Mouse (Mus musculus) T-helper 2 cell (primary cell): Measurements from ENCODE around the gene Dync2li1.

Experiments used
- in situ Hi-C: fragments of 300-600 bp; cut with MboI, MseI; formaldehyde crosslinking; loops from one replicate; pipeline ENCODE4 v1.15.1; 2025; ENCODE audit warnings: high pct_unique_total_duplicates

The Dync2li1 gene

GRCm38 (mm10) chr17:84626276-84626856, at the start of gene Dync2li1:
Dync2li1 (plus strand) TSS chr17:84626496.
- in situ Hi-C loops: no loop called here

- in situ Hi-C loops: no loop called here
Measured at GRCm38 (mm10) chr17:84576621-84577293, 49.5 kb upstream of the Dync2li1 start.

GRCm38 (mm10) chr17:84579249-84579648, 47.0 kb upstream of the Dync2li1 start:
- in situ Hi-C loops: no loop called here

- in situ Hi-C loops: no loop called here
Measured at GRCm38 (mm10) chr17:84579817-84580216, 46.5 kb upstream of the Dync2li1 start.

GRCm38 (mm10) chr17:84580821-84581220, 45.5 kb upstream of the Dync2li1 start:
- in situ Hi-C loops: no loop called here

DNA sequence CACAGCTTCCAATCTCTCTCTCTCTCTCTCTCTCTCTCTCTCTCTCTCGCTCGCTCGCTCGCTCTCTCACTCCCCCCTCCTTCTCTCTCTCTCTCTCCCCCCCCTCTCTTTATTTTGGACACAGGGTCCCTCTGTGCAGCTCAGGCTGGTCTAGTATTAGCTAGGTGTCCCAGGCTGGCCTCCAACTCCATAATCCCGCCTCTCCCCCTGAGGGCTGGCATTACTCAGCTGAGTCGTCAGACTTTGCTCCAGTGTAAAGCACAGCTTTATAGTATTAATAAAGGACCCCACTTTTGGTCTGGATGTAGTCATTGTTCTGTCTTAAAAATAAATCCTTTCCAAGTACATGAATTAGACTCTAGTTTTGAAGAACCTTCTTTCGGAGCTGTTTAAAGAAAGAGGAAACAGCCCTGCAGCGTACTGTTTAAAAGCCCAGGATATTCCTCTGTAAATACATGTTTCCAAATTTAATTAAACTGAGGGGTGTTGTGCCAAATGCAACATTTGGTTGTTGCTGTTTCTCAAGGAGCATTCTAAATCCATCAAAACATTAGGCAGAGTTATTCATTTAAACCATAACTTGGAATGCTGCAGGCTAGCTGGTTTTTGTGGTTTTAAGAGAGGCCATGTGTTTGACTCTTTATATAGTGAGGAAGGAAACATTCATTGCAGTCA, 44.4 kb upstream of the Dync2li1 start:
- in situ Hi-C loops: no loop called here

GRCm38 (mm10) chr17:84584107-84584506, 42.2 kb upstream of the Dync2li1 start:
- in situ Hi-C loops: no loop called here

GRCm38 (mm10) chr17:84585104-84585503, 41.2 kb upstream of the Dync2li1 start:
- in situ Hi-C loops: no loop called here

DNA sequence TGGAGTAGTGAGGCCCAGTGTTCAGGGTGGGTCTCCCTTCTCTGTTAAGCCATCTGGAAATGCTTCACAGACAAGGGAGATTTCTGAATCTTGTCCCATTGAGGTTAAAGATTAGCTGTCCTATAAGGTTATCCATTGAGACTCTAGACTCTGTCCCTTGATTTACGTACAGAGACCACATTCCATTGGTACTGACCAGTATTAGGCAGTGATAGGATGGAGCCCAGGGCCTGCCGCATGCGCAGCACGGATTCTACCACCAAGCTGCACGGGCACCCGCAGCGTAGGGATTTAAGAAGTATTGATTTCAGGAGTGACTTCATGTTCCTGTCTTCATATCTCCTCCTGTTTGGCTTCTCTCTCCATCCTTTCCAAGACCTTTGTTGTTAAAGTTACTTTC, 36.2 kb upstream of the Dync2li1 start:
- in situ Hi-C loops: no loop called here

- in situ Hi-C loops: no loop called here
Measured at GRCm38 (mm10) chr17:84591431-84592150, 34.7 kb upstream of the Dync2li1 start.

DNA sequence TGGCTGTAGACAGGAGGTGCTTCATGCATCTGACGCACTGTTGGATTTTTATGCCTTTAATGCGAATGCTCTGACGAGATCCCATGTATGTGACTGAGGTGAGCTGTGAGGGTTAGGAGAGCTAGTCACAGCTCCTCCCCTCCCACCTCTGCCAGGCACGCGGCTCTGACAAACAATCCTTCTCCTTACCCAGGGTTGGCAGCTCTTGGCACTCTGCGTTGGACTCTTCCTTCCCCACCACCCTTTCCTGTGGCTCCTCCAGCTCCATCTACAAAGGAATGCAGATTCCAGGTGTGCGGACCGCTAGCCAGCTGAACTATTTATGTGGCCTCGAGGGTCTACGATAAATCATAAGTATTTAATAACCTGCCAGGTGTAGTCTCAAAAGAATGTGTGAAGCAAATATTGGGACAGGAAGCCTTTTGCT, 30.3 kb upstream of the Dync2li1 start:
- in situ Hi-C loops: no loop called here

DNA sequence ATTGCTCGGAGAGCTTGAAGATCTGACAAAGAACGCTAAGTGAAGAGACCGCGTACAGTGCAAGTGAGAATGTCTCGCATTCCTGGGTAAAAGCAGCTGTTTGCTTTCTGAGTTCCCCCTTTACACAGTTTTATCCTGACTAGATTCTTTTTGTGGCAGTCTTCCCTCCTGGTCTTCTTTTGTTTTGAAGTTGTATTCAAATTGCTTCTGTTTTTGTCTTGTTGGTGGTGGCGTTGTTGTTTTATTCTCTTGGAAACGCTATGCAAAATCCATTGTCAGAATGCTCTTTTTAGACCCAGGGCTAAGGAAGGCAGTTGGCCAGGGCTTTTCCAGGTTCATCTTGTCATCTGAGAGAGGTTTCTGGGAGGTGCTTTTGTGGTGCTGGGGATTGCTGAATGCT, 29.8 kb upstream of the Dync2li1 start:
- in situ Hi-C loops: no loop called here

GRCm38 (mm10) chr17:84597859-84598258, 28.4 kb upstream of the Dync2li1 start:
- in situ Hi-C loops: no loop called here

- in situ Hi-C loops: no loop called here
Measured at GRCm38 (mm10) chr17:84598928-84599327, 27.4 kb upstream of the Dync2li1 start.

DNA sequence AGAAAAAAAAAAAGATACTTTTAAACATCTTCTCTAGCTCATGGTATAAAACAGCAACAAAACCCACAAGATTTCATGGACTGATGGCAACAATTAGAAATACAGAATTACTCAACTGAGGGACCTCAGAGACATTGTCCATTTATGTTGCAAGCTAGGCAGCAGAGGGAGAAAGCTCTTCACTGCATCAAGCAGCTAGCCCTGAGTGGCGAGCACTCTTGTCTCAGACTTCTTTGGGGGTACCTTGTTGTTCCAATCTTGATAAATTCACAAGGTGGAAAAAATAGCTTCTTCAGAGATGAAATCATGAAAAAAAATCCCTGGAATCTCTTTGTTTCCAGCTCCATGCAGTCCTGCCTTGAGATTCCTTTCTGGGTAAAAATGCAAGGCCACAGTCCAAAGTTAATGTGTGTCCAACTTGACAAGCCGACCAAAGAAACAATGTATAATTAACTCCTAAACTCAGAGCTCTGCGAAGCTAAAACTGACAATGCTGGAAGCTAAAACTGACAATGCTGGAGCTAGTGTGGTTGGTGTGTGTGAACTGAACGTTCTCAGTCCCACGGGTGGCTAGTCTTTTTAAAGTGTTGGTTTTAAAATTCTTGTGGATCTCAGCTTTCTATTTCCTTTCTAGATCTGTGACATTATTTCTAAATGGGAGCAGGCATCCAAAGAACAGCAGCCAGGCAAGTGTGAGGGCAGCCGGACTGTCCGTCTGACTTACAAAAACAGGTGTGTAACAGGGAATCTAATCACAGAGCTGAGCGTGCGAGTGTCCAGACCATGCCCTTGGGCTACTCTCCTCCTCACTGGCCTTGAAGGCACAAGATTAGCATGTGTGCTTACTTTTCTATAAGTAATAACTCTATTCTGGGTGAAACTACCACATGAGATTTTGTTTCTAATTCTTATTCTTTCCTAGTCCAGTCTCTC, 26.0 kb upstream of the Dync2li1 start:
- in situ Hi-C loops: no loop called here

GRCm38 (mm10) chr17:84601805-84602204, 24.5 kb upstream of the Dync2li1 start:
- in situ Hi-C loops: no loop called here

DNA sequence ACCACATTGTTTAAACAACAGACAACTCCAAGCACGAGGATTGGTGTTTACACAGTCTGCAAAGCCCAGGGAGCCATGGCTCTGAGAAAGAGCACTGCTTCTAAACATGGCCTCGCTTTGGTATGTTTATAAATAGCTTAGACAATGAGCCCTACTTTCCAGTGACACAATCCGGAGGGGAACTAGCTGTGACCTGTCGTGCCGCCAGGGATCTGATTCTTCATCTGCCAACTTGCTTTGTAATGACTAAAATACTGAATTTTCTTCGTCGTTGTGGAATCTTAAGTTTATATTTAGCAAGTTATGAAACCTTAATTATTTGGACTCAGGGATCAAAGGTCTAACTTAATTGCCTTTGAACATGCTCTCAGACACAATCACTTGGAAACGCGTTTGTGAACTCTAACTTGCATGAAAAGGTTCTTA, 23.1 kb upstream of the Dync2li1 start:
- in situ Hi-C loops: no loop called here

DNA sequence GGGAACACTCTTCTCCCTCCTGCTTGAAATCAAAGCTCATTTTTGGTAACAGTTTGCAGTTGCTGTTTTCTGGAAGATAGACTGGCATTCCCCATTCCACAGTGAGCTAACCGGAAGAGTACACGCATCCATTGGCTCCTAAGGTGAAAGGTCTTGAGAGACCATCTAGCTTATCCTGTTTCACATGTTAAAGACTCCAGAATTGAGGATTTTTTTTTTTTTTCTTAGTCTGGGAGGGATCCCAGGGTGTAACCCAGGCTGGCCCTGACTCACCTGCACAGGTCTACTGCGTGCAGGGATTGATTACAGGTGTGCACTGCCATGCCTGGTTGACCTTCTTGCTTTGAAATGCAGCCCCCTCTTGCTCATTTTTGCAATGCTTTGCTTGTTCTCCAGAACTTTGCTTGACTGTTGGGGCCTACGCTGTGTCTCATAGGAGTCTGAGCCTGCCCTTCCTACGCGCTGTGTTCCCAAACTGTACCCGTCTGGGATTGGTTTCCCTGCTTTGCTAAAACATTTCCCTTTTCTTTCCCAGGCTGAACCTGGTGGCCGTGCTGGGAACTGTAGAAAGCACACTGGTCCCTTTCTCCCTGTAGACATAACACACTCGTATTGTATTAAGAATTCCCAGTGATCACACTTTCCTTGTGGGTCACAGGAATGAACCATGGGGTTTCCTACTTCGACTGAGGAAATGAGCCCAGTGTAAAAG, 22.4 kb upstream of the Dync2li1 start:
- in situ Hi-C loops: no loop called here

DNA sequence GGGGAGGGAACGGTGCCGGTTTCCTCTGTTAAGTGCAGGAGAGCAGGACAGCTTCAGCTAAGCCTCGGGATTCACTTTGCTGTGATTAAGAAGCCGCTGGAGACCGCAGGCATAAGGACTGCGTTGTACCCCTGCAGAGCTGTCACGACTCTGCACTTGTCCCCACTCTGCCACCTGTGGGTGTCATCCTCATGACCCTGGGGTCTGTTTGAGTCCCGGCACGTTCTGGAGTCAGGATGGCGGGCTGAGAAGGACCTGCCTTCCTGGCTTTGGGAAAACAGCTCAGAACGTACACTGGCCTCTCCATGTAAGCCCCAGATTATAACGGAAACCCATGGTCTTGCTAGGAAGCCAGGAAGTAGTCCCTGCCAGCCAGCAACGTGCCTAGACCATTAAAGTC, 19.3 kb upstream of the Dync2li1 start:
- in situ Hi-C loops: no loop called here

DNA sequence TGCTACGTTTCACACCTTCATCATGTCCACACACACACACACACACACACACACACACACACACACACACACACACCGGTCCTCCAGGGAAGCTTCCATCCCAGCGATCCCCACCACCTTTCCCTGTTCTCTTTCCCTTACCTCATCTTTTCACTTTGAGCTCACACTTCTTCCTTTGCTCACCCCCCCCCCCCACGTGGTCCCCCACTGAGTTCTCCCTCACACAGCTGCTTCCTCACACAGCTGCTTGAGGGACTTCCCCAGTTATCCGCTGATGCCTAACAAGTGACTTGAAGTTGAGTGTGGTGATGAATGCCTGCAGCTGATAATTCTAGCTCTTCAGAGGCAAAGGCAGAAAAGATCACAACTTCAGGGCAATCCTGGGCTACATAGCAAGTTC, 18.7 kb upstream of the Dync2li1 start:
- in situ Hi-C loops: no loop called here

GRCm38 (mm10) chr17:84608606-84609005, 17.7 kb upstream of the Dync2li1 start:
- in situ Hi-C loops: no loop called here
